Mouse (Mus musculus): ENCODE measurements around the gene 1700008P02Rik. TPM values are rescaled to one million over a fixed set of nuclear protein-coding genes. Genes with fewer than 3 reads are reported as not detected.
"Not testable (repeated sequence)": the region's sequence is repeated elsewhere in the genome, so short reads cannot be mapped to it uniquely, and the experiment has no call there.

The 1700008P02Rik gene
- total RNA-seq (2021), result not detected
- long read RNA-seq, experiment 1, result 0 reads
- long read RNA-seq, experiment 2, result 0 reads

- intact Hi-C loops (cut with DNase I), result no loop called here
- TF ChIP-seq CTCF (IDR thresholded peaks at IDR 0.05), result no peak
- no peak for DNase-seq
These were observed at the start of gene 1700008P02Rik for GRCm38 (mm10) chr3:6620343-6620742. 1700008P02Rik (minus strand) TSS chr3:6620443.

GRCm38 (mm10) chr3:6649411-6649810 lies 29.2 kb upstream of the 1700008P02Rik start:
- H3K27ac ChIP-seq, result no peak overlapping the region
- H3K4me3 ChIP-seq, result no peak overlapping the region
- intact Hi-C loops (cut with DNase I), result no loop called here
- TF ChIP-seq CTCF (IDR thresholded peaks at IDR 0.05), result no peak
- DNase-seq, result no peak

More at GRCm38 (mm10) chr3:6620343-6620742, at the start of gene 1700008P02Rik:
- Histone ChIP-seq H3K4me3 (no peak within 1 kb of the TSS), H3K27ac (no peak within 1 kb of the TSS)

GRCm38 (mm10) chr3:6638151-6638550 lies 17.9 kb upstream of the 1700008P02Rik start:
- DNase-seq, result not testable (repeated sequence)

GRCm38 (mm10) chr3:6634256-6634655 lies 14.0 kb upstream of the 1700008P02Rik start:
- no peak overlapping the region for H3K27ac ChIP-seq
- intact Hi-C loops (cut with DNase I), result no loop called here
- no peak for TF ChIP-seq CTCF (IDR thresholded peaks at IDR 0.05)
- no peak for DNase-seq
- no peak overlapping the region for H3K4me3 ChIP-seq

More at GRCm38 (mm10) chr3:6638151-6638550, 17.9 kb upstream of the 1700008P02Rik start:
- H3K27ac ChIP-seq; H3K4me3 ChIP-seq; intact Hi-C loops (cut with DNase I): not testable (repeated sequence)

- no peak overlapping the region for H3K27ac ChIP-seq
- intact Hi-C loops (cut with DNase I), result no loop called here
- no peak for TF ChIP-seq CTCF (IDR thresholded peaks at IDR 0.05)
- no peak overlapping the region for H3K4me3 ChIP-seq
- no peak for DNase-seq
These were observed 2.4 kb downstream of the 1700008P02Rik start for GRCm38 (mm10) chr3:6617881-6618280.

Data from gastrocnemius, adult 2 months (tissue).